Mouse (Mus musculus) layer of hippocampus, postnatal 36 days (tissue): Measurements from ENCODE around the gene Lrrc7. TPM values are rescaled to one million over a fixed set of nuclear protein-coding genes. Genes with fewer than 3 reads are reported as not detected.
"Not testable (repeated sequence)": the region's sequence is repeated elsewhere in the genome, so short reads cannot be mapped to it uniquely, and the experiment has no call there.

Experiments used
- DNase-seq, 2 experiments: peaks; one replicate each; pipeline ENCODE4 v3.0.0; 2022
- total RNA-seq, 2 experiments: library from RNA; stranded (reverse); gene quantifications; 2 replicates each; pipeline ENCODE4 v1.2.3; 2021

Lrrc7 gene
- total RNA-seq, 2 experiments from 2014 or later: 113 to 131 TPM

DNA sequence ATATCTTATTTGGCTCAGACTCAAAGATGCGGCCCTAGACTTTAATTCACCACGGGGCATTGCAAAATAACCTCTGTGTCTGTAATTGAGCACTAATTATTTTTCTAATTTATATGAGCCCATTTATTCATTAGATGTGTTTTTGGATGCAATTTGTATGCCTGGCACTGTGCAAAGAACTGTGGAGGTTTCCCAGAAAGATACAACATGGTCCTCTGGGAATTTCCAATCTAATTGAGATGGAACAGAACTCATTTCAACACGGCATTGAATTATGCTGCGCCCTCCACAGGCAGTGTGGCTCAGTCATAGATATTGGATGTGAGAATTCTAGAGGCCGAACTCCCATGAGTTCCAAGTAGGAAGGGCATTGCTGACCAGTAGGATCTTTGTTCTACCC, 397.6 kb downstream of the Lrrc7 start:
- DNase-seq: no peak

DNA sequence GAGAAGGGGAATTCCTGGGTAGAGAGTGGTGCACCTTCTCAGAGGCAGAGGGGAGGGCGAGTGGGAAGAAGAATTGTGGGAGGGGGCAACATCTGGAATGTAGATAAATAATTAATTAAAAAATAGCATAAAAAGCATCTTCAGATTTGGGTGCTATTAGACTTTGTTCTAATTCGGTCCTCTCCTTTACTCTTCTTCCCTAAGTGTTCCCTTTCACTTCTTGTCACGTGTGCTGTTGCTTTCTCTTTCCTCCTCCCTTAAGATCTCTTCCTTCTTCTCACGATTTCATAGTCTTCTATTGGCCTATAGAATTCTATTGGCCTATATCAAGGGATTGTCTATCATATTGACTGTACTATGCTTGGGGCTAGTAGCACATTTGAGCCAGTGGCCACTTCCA, 398.9 kb downstream of the Lrrc7 start:
- DNase-seq: no peak

DNA sequence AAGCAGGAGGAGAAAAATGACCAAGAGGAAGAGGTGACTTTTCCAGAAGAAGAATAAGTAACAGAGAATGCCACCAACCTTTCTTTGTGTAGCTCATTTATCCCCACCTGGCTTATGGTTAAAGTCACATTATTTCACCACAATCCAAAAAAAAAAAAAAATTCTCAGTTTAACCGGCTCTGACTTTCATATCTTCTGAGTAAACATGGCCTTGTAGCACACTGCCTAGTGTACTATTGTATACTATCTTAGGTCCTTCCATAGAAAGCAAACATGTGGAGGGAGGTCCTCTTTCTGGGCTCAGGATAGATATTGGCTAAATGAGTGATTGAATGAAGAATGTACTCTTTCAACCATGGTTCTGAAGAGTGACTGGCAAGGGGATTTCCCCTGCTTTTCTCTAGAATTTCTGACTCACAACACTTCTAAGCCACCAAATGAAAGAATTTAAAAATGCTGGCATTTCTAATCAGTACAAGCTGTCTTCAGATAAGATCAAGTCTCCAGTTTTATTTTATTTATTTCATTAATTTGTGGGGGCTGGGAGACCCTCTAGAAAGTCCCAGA, 400.0 kb downstream of the Lrrc7 start:
- no peak for DNase-seq

DNA sequence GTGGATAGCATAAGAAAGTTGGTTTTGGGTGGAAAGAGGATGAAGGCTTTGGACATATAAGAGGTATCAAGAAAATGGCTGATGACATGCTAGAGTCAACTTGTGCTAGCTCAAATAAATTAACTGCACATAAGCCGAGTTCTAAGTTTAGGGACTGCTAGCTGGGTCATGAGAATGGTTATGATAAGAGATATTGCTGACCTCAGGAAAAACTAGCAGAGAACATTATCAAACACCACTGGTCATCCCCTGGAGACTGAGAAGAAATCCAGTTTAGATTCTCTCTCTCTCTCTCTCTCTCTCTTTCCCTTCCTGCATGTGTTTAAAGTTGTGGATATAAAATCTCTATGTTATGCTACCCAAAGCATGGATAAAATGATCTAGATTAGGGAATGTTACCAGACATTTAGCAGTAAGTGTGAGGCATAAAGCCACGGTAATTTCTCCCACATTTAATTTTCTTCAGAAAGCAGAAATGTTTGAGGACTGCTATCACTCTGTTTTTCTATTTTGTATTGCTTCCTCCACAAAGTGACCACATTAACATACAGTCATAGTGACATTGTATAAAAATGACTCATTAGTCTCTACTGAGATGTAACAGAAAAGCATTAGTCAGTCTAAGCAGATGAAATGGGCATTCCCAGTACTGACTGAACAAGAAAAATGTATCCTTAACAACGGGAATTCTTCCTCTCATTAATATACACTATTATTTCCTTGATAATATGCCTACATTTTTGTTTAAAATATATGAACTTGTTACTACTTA, 406.3 kb downstream of the Lrrc7 start:
- DNase-seq: no peak

DNA sequence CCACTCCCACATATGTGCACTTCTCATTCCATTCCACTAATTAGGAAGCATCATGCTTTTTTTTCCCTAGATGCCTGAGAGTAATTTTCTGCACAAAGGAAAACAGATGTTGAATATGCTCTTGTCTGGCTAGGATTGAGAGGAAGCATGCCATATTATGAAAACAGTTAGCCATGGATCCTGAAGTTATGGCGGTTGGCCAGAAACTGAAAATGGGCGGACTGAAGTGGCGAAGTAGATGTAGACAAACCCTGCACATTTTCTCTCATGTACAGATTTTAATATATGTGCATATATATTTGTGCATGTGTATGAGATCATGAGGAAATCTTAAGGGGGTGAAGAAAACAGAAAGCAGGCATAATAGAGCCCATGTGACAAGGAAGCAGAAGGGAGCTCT, 407.9 kb downstream of the Lrrc7 start:
- no peak for DNase-seq

DNA sequence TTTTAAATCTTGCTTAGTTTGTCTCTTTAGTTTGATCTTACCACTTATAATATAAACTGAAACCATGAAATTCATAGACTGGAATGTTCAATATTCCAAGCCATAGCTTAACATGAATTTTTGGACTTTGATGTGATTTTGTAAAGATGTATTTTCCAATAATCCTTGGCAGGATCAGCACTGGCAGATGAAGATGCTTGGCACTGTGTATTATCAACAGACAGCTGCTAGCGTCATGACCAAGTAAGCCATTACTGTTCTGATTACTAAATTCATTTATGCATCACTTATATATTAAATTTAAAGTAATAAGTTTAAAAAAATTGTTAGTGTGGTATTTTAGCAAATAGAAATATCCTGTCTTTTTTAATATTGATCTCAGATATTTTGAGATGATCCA, 413.0 kb downstream of the Lrrc7 start:
- no peak for DNase-seq

DNA sequence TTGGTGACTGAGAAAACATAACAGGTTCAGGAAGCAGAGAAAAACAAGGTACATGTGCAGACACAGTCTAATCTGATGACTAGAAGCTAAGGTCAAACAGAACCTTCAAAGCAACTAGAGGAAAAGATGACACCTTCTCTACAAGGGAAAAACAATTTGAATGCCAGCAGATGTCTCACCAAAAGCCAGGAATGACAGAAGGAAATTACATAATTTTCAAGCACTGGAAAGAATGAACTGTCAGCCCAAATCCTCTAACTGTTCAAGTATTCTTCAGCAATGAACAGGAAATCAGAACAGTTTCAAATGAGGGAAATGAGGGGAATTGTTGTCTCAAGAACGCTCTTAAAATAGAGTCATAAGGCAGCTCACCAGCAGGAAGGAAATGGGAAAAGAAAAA, 421.4 kb downstream of the Lrrc7 start:
- DNase-seq: no peak

DNA sequence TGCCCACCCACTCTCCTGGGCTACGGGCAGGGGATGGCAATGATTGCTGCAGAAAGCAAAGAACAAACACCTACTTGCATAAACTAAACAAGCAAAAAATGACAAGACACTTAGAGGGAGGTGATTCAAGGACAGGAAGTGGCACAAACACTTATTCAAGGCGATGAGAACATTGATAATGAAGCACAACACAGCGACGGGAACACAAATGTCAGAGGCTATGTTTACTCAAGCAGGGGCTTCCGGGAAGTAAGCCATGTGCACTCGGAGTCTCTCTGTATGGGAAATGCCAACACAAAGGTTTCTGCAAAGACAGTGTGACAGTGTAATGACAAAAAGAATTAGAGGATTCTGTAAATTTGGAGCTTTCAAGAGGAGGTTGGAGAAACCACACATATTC, 424.2 kb downstream of the Lrrc7 start:
- DNase-seq: no peak

DNA sequence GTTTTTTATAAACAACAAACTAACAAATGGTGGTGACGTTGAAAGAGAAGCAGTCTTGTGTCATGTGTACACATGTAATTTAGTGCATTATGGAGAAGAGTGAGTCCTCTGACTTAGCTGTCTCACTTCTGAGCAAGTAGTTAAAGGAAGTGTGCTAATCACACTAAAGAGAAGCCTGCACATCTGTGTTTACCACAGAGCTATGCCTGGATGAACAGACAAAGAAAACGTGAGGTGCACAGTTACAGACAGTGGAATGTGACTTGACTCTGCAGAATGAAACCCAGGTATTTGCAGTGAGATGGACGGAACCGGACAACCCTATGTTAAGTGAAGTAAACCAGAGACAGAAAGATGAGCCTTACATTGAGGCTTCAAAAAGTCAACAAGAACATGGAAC, 430.3 kb downstream of the Lrrc7 start:
- no peak for DNase-seq

DNA sequence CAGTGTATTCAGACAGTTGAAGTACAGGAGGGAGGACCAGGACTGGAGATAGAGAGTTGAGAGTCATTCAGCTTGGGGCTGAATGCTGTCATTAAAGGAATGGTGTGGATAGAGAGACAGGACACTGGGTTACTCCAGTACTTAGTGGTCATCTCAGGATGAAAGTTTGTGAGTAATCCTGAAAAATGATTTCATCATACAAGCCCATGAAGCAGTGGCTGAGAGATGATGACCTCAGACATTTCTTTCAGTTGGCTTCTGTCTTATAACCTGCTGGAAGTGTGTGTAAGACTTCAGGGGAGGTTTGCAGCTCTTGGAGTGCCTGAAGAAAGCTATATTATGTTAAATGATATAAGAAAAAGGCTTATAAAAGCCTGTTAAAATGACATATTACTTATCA, 430.8 kb downstream of the Lrrc7 start:
- no peak for DNase-seq

DNA sequence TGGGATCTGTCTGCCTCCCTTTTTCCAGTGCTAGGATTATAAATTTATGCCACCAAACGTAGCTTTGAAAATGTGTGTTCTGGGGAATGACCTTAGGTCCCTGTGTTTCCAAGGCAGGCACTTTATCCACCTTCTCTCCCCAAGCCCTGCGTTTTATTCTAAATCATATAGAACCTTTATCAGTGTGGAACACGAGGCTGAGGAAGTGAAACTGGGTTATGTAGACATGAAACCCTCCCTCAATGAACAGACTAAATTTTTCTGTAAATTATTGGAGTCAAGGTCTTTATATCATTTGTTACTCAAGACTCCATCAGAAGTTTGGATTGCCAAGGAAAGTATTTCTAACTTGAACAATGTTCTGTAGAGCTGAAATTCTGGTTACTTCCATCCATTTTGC, 439.1 kb downstream of the Lrrc7 start:
- DNase-seq: no peak

DNA sequence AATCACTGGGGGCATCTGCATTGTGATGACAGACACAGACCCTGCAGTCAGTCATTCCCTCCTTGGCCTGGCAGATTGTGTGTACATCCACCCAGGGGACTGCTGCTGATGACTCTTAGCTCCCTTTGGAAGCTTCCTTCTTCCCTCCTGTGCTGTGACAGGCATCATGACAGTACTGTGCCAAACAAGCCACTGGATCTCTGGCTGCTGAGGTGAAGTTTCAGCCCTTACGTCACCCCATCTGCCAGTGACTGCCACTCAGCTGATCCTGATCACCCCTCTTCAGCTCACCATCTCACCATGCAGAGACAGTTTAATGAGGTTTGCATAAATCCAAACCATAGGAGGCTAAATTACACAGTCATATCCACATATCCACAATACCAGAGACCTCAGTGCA, 456.8 kb downstream of the Lrrc7 start:
- DNase-seq: no peak

DNA sequence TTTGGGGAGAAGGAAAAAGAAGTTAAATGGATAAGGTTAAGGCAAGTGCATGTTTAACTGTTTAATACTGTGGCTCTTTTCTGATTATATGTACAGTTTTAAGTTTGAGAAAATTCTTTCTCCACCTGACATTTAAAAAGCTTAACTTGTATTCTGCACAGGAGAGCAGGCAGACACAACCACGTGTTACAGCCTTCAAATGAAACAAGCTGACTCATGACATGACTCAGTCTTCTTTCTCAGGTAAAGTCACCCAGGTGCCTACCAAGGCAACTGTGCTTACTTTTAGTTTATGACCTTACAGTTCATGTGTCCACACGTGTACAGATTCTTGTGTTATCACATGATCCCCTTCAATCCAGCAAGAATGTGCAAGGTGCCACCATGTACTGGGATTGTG, 458.6 kb downstream of the Lrrc7 start:
- no peak for DNase-seq

DNA sequence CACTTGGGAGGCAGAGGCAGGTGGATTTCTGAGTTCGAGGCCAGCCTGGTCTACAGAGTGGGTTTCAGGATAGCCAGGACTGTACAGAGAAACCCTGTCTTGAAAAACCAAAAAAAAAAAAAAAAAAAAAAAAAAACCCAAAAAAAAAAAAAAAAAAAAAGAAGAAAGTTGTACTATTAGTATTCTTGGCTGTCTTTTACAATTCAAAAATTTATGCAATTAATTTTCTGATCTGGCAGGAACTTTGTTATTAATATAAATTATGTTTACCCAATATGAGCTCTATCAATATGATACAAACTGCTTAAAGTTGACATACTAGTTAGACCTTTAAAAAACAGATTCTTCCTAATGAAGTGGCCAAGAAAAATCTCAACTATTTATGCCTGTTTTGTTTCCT, 459.5 kb downstream of the Lrrc7 start:
- not testable (repeated sequence) for DNase-seq

DNA sequence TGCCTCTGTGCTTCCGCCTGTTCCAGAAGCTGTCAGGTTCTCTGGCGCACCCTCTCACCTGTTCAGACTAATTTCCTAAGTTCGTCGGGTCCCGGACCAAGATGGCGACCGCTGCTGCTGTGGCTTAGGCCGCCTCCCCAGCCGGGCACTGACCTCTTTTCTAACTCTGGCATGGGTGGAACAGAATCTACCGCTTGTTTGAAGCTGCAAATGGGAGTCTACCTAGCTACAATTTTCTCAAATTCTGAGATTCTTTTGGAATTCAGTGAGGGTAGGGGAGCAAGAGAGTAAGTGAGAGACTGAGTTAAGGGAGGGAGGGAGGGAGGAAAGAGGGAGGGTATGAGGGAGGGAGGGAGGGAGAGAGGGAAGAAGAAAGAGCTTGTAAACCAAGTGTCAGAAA, 460.0 kb downstream of the Lrrc7 start:
- DNase-seq: not testable (repeated sequence)

DNA sequence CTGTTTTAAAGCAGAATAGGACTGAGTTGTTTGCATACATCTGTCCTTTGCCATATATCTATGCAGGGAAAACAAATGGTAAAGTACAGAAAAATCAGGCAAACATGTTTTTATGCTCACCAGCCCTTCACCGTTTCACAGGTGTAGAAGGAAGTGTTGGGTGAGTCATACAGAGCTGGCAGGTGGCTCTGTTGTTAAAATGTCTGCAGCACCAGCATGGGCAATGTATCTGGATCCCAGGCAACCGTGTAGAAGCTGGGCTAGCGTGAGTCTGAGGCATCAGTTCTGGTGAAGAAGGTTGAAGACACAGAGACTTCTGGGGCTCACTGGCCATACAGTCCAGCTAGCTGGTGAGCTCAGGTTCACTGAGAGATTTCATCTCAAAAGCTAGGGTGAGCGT, 468.1 kb downstream of the Lrrc7 start:
- DNase-seq: no peak

DNA sequence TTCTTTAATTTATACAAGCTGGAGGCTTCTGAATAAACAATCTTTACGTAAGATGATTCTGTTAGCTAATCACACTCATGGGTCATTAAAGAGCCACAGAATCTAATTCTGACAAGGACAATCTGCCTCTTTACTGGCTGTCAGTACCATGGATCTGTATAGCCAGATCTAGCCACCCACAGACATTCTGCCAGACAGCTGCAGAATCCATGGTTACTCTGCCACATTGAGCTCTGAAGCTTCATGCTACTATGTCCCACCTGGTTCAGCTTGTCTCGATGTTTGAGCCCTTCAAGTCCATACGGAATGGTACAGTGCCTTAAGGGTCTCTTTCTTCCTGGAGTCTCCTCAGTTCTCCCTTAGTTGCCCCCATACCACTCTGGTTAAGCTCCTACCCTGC, 470.4 kb downstream of the Lrrc7 start:
- DNase-seq: peak; percentile 64 to 66

DNA sequence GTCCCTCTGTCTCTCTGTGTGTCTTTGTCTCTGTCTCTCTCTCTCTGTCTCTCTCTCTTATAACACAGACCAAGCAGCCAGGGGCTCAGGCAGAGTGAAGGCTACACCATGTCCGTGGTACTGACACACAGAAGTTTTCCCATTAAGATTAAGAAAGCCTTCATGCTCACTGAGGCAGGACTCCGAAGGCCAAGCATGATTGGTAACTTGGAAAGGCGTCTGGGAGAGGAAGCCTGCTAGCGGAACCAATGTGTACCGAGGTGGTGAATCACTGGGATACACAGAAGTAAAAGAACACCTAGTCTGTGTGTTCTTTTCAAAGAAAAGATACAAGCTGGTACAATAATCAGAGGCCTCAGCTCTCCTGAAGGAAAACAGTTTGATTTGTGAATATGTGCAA, 484.2 kb downstream of the Lrrc7 start:
- no peak for DNase-seq

DNA sequence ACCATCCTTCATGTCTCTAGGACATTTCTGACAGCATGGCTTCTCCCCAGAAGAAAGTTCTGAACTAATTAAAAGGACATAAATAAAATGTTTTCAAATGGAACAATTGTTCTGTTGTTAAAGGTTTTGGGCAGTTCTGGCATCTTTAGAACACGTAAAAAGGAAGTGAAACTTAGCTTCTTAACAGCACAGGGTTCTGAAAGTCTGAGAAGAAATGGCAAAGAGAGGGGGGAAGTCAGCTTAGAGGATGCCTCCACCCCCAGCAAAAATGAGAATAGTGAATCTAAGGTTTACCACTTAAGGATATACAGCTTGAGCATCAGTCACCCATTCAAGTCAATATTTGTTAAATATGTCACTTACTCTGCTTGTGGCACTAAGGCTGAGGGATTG, 484.6 kb downstream of the Lrrc7 start:
- no peak for DNase-seq

DNA sequence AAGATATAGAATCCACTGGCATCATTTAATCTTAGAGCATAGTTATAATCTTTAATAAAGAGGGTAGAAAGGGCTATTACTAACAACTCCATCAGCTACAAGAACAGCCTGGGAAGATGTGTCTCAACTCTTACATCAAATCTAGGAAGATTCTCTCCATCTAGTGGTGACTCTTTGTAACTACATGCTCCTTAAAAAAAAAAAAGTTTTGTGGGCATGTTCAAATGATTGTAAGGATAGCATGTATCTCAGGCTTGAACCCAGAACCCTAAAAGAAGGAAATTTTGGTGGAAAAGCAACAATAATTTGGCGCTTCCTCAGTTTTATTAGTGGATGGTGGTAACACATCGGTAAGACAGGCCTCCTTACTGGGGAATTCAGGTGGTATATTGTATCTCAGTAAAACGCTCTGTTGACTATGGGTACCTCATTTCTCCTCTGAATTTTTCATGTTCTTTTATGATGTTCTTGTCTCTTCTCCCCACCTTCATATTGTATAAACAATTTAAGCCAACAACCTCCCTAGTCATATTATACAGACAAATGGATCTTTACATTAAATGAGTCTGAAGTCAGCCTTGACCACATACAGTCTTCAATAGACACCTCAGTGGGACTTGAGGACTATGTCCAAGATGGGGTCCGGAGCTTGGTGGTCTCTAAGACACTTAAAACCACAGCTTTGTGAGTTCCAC, 485.2 kb downstream of the Lrrc7 start:
- DNase-seq: no peak

DNA sequence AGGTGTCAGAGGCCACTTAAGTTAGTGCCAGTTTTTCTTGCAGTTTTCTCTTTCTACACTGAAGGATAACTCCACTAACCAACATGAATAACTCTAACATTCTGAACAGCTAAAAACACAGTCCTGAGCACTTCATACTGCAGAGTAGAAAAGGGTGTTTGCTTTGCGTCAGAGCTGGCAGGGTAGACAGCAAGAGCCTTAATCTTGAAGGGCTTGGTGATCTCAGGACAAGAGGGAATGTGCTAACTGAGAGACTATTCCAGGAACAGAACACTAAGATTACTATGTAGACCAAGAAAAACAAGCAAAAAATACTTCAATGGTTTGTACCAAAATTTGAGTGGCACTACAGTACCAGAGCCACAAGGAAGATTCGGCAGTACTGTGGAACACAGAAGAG, 487.0 kb downstream of the Lrrc7 start:
- DNase-seq: no peak

DNA sequence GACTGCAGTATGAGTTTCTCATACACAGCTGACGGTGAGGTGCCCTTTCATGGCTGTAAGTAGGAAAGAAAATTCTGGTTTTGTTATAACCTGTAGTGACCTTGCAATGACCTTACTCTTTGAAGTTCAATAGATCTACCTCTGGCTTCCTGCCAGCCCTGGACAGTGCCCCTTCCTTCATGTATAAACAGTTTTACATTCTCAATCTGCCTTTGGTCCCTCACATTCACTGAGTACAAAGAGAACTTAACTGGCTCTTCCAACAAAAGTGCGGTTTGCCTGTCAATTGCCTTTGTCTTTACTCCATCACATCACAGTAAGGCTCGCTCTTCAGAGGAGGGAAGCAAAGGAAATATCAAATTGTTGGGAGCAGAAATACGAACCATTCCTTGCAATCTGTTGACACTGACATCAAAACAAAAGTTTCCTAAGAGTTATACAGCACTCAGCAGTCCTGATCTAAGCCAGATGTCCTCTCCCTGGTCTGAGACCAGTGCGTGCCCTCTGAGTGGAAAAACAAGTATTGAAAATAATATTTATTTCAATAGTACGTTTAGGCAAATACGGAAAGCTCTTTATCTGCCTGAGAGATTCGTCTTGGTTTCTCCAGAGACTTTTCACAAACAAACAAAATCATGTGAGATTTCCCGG, 493.3 kb downstream of the Lrrc7 start:
- no peak for DNase-seq

DNA sequence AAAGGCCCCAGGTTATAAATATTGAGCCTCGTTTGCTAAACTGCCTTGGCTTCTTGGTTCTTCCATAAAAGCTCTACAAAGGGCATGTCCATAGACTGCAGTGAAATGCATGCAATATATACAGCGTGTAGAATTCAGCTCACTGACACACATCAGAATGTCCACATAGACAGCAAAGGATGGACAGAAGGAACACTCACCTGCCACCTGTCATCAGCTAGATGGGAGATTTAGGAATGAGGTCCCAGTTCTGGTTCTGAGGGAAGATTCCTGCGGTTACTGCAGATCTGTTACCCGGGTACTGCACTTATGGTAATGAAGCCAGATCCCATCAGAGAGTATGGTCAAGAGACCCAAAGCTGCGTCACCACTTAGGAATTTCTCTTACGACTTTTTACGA, 494.1 kb downstream of the Lrrc7 start:
- no peak for DNase-seq

DNA sequence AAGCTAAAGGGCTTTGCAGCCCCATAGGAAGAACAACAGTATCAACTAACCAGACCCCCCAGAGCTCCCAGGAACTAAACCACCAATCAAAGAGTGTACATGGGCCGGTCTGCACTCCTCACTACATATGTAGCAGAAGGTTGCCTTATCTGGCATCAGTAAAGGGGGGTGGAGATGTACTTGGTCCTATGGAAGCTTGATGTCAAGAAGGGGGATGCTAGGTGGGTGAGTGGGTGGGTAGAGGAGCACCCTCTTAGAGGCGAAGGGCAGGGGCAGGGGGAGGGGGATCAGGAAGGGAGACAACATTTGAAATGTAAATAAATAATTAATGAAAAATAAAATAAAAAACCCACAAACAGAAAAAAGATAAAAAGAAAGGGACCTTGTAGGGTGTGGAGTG, 496.8 kb downstream of the Lrrc7 start:
- DNase-seq: no peak
